Mouse (Mus musculus) embryo, embryonic 9.5 days (tissue): ENCODE data around the gene Suds3.

ENCODE experiments used
- DNase-seq: peaks from one replicate; pipeline ENCODE4 v3.0.0-alpha.2; 2017; ENCODE audit errors: extremely low spot score

Gene Suds3

DNA sequence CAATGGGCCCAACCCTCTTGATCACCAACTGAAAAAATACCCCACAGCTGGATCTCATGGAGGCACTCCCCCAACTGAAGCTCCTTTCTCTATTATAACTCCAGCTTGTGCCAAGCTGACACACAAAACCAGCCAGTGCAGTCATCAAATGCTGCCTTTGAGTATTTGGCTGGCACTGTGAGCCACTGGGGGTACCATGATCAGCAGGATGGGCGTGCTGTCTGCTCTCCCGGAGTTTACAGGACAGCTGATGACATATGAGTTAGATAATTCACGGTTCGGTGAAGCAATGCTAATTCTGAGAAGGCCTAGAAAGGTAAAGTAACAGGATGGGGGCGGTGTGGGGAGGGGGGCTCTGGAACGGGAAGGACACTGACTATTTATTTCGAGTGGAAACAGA, 66.0 kb downstream of the Suds3 start:
- DNase-seq = no peak

GRCm38 (mm10) chr5:117045101-117045500, 70.8 kb downstream of the Suds3 start:
- no peak for DNase-seq

DNA sequence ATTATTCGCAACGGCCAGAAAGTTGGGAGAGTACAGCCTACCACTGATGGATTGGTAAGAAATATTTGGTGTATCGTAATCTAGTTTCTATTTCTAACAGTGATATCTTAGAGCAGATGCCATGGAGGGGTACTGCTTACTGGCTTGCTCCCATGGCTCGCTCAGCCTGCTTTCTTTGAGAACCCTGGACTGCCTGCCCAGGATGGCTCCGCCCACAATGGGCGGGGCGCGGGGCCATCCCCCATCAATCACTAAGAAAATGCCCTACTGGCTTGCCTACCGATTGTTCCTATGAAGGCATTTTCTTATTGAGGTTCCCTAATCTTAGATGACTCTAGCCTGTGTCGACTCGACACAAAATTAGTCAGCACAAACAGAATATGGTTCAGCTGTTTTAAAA, 73.3 kb downstream of the Suds3 start:
- DNase-seq = no peak
